Mouse (Mus musculus): ENCODE results near the gene Rad50. TPM values are rescaled to one million over a fixed set of nuclear protein-coding genes. Genes with fewer than 3 reads are reported as not detected.

Gene Rad50
- total RNA-seq, 2 experiments from 2014 or later = 5.2 to 6.7 TPM

GRCm38 (mm10) chr11:53706236-53706933, 734 bp downstream of the Rad50 start:
- DNase-seq = peak; percentile 32
- intact Hi-C loops (cut with DNase I; ENCODE audit: low total_unique reads) = no loop called here

- intact Hi-C loops (cut with DNase I; ENCODE audit: low total_unique reads) = no loop called here
- no peak for DNase-seq
Observed at GRCm38 (mm10) chr11:53699351-53699750, 7.8 kb downstream of the Rad50 start.

- no peak for DNase-seq
- intact Hi-C loops (cut with DNase I; ENCODE audit: low total_unique reads) = no loop called here
Observed at GRCm38 (mm10) chr11:53698521-53698920, 8.6 kb downstream of the Rad50 start.

- intact Hi-C loops (cut with DNase I; ENCODE audit: low total_unique reads) = no loop called here
- DNase-seq = no peak
Observed at GRCm38 (mm10) chr11:53691979-53692378, 15.1 kb downstream of the Rad50 start.

- intact Hi-C loops (cut with DNase I; ENCODE audit: low total_unique reads) = no loop called here
- no peak for DNase-seq
Observed at GRCm38 (mm10) chr11:53682994-53683530, 24.1 kb downstream of the Rad50 start.

- intact Hi-C loops (cut with DNase I; ENCODE audit: low total_unique reads) = no loop called here
- DNase-seq = no peak
Observed at GRCm38 (mm10) chr11:53682170-53682569, 24.9 kb downstream of the Rad50 start.

- intact Hi-C loops (cut with DNase I; ENCODE audit: low total_unique reads) = no loop called here
- no peak for DNase-seq
Observed at GRCm38 (mm10) chr11:53681686-53682085, 25.4 kb downstream of the Rad50 start.

- DNase-seq = no peak
- intact Hi-C loops (cut with DNase I; ENCODE audit: low total_unique reads) = no loop called here
Observed at GRCm38 (mm10) chr11:53680141-53680540, 27.0 kb downstream of the Rad50 start.

- intact Hi-C loops (cut with DNase I; ENCODE audit: low total_unique reads) = no loop called here
- DNase-seq = no peak
Observed at GRCm38 (mm10) chr11:53671414-53671813, 35.7 kb downstream of the Rad50 start.

GRCm38 (mm10) chr11:53664091-53664490, 43.0 kb downstream of the Rad50 start:
- DNase-seq = no peak
- intact Hi-C loops (cut with DNase I; ENCODE audit: low total_unique reads) = no loop called here

- intact Hi-C loops (cut with DNase I; ENCODE audit: low total_unique reads) = no loop called here
- no peak for DNase-seq
Observed at GRCm38 (mm10) chr11:53662794-53663674, 44.1 kb downstream of the Rad50 start.

- no peak for DNase-seq
- intact Hi-C loops (cut with DNase I; ENCODE audit: low total_unique reads) = no loop called here
Observed at GRCm38 (mm10) chr11:53657828-53658227, 49.3 kb downstream of the Rad50 start.

GRCm38 (mm10) chr11:53657381-53657780, 49.7 kb downstream of the Rad50 start:
- no peak for DNase-seq
- intact Hi-C loops (cut with DNase I; ENCODE audit: low total_unique reads) = no loop called here

- intact Hi-C loops (cut with DNase I; ENCODE audit: low total_unique reads) = no loop called here
- no peak for DNase-seq
Observed at GRCm38 (mm10) chr11:53656558-53657202, 50.4 kb downstream of the Rad50 start.

- intact Hi-C loops (cut with DNase I; ENCODE audit: low total_unique reads) = no loop called here
- DNase-seq = no peak
Observed at GRCm38 (mm10) chr11:53655043-53655442, 52.1 kb downstream of the Rad50 start.

- intact Hi-C loops (cut with DNase I; ENCODE audit: low total_unique reads) = no loop called here
- DNase-seq = no peak
Observed at GRCm38 (mm10) chr11:53652427-53652826, 54.7 kb downstream of the Rad50 start.

GRCm38 (mm10) chr11:53651441-53651840, 55.7 kb downstream of the Rad50 start:
- DNase-seq = no peak
- intact Hi-C loops (cut with DNase I; ENCODE audit: low total_unique reads) = no loop called here

GRCm38 (mm10) chr11:53644017-53644416, 63.1 kb downstream of the Rad50 start:
- intact Hi-C loops (cut with DNase I; ENCODE audit: low total_unique reads) = no loop called here
- no peak for DNase-seq

- no peak for DNase-seq
- intact Hi-C loops (cut with DNase I; ENCODE audit: low total_unique reads) = no loop called here
Observed at GRCm38 (mm10) chr11:53642744-53643279, 64.3 kb downstream of the Rad50 start.

- DNase-seq = no peak
- intact Hi-C loops (cut with DNase I; ENCODE audit: low total_unique reads) = no loop called here
Observed at GRCm38 (mm10) chr11:53637803-53638260, 69.3 kb downstream of the Rad50 start.

Data from gastrocnemius, postnatal 14 days (tissue).